Mouse (Mus musculus) erythroblast, embryonic 14.5 days (primary cell): ENCODE measurements at regions not wholly inside any gene's neighbourhood (a gene's known extent, or its start where the extent isn't known, plus 50 kb on each side); places are given as distances from the start of the nearest gene placed in this dataset.

Experiments
- GATA1 ChIP-seq: IDR thresholded peaks from 2 replicates; pipeline ENCODE4 v1.6.1; 2012; ENCODE audit warnings: low read length, inconsistent platforms, mixed read lengths
- TAL1 ChIP-seq: IDR thresholded peaks from 3 replicates; pipeline ENCODE4 v1.6.1; 2012; ENCODE audit warnings: low read length, inconsistent platforms, mixed read lengths

DNA sequence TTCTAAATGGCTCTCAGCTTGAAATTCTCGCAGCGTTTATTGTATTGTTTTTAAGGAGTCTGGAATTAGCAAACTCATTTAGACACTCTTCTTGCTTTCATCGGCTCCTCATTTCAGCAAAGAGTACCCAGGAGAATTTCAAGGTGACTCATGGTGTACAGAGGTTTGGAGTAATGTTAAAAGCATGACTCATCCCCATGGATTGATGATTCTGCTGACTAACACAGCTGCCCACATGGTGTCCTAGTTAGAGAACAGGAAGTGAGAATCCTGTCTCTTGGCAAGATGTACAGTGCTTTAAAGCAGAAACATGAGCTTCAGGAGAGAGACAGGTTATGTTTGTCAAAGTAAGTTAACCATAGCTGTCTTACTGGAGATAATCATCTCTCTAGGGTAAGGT is 1133.6 kb upstream of the Cited2 start:
- TF ChIP-seq TAL1 (no peak), GATA1 (no peak)
